Mouse (Mus musculus) leukemia stem cell, adult 10-12 weeks (primary cell): ENCODE results near the gene Wdr83. TPM values are rescaled to one million over a fixed set of nuclear protein-coding genes. Genes with fewer than 3 reads are reported as not detected.

Experiments
- polyA plus RNA-seq: library from polyadenylated mRNA; stranded (reverse); fragments of >175 nt; gene quantifications from 2 replicates; pipeline ENCODE4 v1.2.3, GENCODE M21; 2012; ENCODE audit warnings: low replicate concordance

Gene Wdr83
- polyA plus RNA-seq: 6.1 and 19.9 TPM in 2 replicates

DNA sequence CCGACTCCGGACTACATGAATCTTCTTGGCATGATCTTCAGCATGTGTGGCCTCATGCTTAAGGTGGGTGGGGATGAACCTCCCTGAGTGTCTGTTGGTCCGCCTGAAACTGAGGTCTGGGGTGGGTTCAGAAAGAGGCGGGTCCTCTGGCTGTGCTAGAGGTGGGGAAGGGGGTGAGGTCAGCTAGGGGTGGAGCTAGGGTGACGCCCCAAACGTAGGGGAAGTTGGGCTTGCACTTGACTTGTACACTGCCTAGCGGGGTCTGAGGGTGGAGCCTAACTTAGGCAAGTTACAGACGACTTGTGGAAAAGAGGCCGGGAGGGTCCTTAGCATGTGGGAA lies at the start of gene Wdr83:
TSS of gene Wdr83 (minus strand) at position 91 of the 340 bp plus-strand sequence.

GRCm38 (mm10) chr8:85122995-85123394 lies 41.9 kb upstream of the Wdr83 start, which contains the start of gene Zfp791:
TSS of gene Zfp791 (minus strand) at chr8:85123095.

GRCm38 (mm10) chr8:85083108-85083813 lies 2.2 kb upstream of the Wdr83 start, which contains the start of gene Man2b1:
TSS of gene Man2b1 (plus strand) at chr8:85083270.

DNA sequence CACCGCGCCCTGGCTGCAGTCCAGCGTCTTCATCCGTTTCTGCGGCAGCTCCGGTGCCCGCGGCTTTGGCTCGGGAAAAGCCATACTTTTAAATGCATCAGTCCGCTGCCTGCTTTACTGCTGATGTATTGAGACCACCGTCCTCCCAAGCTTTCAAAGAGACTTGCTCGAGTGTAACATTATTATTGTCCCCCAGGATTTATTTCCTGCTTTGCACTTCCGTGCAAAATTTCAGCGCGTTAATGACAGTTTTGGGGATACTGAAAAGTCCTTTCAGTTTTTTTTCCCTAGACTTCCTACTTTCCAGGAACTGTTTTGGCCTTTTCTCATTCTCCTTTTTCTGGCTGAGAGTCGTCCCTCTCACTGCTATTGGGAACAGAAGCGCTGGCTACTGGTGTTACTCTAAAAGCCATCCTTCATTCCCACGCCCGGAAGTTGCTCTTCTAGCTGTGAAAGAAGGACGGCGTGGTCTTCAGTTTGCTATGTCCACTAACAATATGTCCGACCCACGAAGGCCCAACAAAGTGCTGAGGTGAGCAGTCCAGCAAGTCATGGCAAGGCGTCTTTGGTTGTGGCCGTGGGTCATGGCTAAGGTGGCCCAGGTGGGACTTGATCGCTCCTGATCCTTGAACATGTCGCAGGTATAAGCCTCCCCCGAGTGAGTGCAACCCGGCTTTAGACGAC lies 432 bp downstream of the Wdr83 start, which contains the start of gene Wdr83os:
TSS of gene Wdr83os (plus strand) at position 209 of the 684 bp plus-strand sequence.

DNA sequence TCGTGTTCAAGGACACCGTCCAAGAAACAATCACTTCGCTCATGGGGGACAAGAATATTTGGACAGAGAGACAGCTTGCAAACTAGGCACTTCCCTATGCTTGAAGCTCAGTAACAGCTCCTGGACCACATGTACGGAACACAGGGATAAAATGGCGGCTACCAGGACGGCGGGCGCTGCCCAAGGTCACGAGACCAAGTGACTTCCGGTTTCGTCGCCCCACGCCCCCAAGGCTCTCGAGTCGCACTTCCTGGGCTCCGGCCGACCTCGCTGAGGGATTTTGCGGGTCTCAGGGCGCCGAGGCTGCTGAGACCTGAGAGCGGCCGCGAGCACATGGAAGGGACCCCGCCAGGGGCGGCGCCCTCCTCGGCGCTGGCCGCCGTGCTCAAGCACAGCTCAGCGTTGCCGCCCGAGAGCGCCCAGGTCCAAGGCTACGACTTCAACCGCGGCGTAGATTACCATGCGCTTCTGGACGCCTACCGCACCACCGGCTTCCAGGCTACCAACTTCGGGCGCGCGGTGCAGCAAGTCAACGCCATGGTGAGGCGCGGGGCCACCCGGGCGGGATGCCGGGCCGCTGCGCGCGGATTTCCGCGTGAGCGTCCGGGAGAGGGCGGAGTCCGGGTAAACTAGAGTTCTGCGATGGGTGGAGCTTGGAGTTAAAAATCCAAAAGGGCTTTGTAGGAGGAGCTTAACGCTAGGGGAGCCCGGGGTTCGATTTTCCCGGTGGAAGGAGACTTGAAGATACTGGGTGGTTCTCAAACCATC lies 9.4 kb downstream of the Wdr83 start, which contains the start of gene Dhps:
TSS of gene Dhps (plus strand) at position 244 of the 768 bp plus-strand sequence.

GRCm38 (mm10) chr8:85067982-85068381 lies 13.1 kb downstream of the Wdr83 start, which contains the start of gene Gm5741:
TSS of gene Gm5741 (minus strand) at chr8:85067982.

DNA sequence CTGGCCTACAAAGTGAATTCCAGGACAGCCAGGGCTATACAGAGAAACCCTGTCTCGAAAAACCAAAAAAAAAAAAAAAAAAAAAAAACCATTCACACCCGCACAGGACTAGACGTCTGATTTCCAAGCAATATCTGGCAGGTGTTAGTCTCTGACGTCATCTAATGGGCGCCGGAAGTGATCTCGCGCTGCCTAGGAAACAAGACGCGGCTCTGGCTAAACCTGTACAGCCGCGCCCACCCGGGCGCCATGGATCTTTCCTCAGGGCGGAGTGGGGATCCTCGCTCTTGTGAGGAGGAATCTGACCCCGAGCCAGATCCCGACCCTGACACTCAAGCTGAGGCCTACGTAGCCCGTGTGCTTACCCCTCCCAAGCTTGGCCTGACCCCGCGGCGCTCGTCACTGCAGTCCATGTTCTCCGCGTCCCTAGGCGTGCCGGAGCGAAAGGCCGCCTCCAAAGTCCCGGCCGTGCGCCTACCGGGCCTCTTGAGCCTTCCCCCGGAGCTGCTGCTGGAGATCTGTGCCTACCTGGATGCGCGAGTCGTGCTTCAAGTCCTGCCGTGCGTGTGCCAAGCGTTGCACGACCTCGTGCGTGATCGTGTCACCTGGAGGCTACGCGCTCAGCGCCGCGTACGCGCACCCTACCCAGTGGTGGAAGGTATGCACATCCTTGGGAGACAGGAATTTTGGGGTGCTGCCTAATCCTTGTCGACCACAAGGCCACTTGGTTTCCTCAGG lies 21.1 kb downstream of the Wdr83 start, which contains the start of gene Fbxw9:
TSS of gene Fbxw9 (plus strand) at position 177 of the 738 bp plus-strand sequence.

GRCm38 (mm10) chr8:85036718-85037365 lies 44.3 kb downstream of the Wdr83 start, which contains the start of gene Tnpo2:
TSS of gene Tnpo2 (plus strand) at chr8:85036915.

GRCm38 (mm10) chr8:85026670-85027515 lies 54.2 kb downstream of the Wdr83 start, which contains the start of gene Trir:
TSS of gene Trir (plus strand) at chr8:85026823.

DNA sequence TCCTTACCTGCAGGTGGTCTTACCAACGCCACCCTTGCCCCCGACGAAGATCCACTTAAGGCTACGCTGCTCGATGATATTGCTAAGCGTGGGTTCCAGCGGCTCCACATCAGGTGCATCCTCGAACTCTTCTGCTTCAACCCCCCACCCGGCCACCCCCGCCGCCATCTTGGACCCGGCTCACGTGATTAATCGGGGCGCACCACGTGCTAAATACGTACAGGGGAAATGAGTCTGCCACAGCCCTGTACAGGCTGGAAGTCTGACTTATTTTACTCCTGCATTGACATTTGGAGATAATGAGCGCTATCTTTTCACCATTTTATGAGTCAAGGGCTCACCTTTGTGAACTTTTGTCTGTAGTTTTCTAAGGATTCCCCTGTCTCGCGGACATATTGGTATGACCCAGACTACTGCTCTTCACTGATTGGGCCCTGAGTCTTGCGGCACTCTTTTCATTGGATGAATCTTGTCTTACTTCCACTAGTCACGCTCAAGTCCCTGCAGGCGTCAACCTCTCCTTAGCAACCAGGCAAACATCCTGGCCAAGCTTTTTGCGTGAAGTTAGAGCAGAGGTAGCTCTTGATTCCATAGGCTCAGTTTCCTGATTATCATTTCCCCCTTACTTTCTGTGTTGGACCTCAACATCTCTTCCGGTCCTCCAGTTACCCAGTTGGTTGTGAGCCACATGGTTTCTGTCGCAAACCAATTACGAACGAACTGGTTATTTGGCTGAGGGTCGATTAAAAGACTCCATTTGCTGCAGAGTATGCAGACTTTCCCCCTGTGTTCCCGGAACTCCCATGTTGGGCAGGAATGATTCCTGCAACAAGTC lies 55.8 kb downstream of the Wdr83 start, which contains the start of gene Asna1:
TSS of gene Asna1 (minus strand) at position 184 of the 835 bp plus-strand sequence.

Other genes starting within 250 kb of the Wdr83 start
- gene Gadd45gip1, start 249.8 kb downstream of the Wdr83 start, polyA plus RNA-seq: 50.6 and 92.7 TPM in 2 replicates
- gene Rad23a, start 240.6 kb downstream of the Wdr83 start, polyA plus RNA-seq: 1,135 and 1,429 TPM in 2 replicates
- gene Calr, start 234.4 kb downstream of the Wdr83 start, polyA plus RNA-seq: 243 and 806 TPM in 2 replicates
- 41.5 and 103 TPM in 2 replicates for gene Farsa, start 224.3 kb downstream of the Wdr83 start, polyA plus RNA-seq
- gene Syce2, start 209.2 kb downstream of the Wdr83 start, polyA plus RNA-seq: 58.0 and 82.4 TPM in 2 replicates
- gene Gcdh, start 187.4 kb downstream of the Wdr83 start, polyA plus RNA-seq: 47.9 and 84.2 TPM in 2 replicates
- gene Klf1, start 179.4 kb downstream of the Wdr83 start, polyA plus RNA-seq: 1,095 and 1,669 TPM in 2 replicates
- gene Dnase2a, start 172.7 kb downstream of the Wdr83 start, polyA plus RNA-seq: 14.5 and 50.4 TPM in 2 replicates
- 0.66 and 1.1 TPM in 2 replicates for gene Mast1, start 143.9 kb downstream of the Wdr83 start, polyA plus RNA-seq
- gene Rtbdn, start 134.3 kb downstream of the Wdr83 start, polyA plus RNA-seq: not detected in 2 replicates
- not detected in 2 replicates for gene Gm49661, start 111.9 kb downstream of the Wdr83 start, polyA plus RNA-seq
- gene Prdx2, start 111.7 kb downstream of the Wdr83 start, polyA plus RNA-seq: 98.3 and 368 TPM in 2 replicates
- gene Rnaseh2a, start 111.5 kb downstream of the Wdr83 start, polyA plus RNA-seq: 523 and 1,249 TPM in 2 replicates
- gene Junb, start 102.6 kb downstream of the Wdr83 start, polyA plus RNA-seq: 244 and 401 TPM in 2 replicates
- 8.4 and 10.8 TPM in 2 replicates for gene Hook2, start 90.7 kb downstream of the Wdr83 start, polyA plus RNA-seq
- 0.15 TPM in 1 of 2 replicates, not detected in the other for gene Best2, start 66.8 kb downstream of the Wdr83 start, polyA plus RNA-seq
- gene Asna1, start 56.0 kb downstream of the Wdr83 start, polyA plus RNA-seq: 115 and 306 TPM in 2 replicates
- 189 and 354 TPM in 2 replicates for gene Trir, start 54.5 kb downstream of the Wdr83 start, polyA plus RNA-seq
- 9.4 and 25.7 TPM in 2 replicates for gene Tnpo2, start 44.4 kb downstream of the Wdr83 start, polyA plus RNA-seq
- 8.5 and 14.5 TPM in 2 replicates for gene Fbxw9, start 21.3 kb downstream of the Wdr83 start, polyA plus RNA-seq
- gene Gm5741, start 13.3 kb downstream of the Wdr83 start, polyA plus RNA-seq: not detected in 2 replicates
- 54.9 and 75.7 TPM in 2 replicates for gene Dhps, start 9.5 kb downstream of the Wdr83 start, polyA plus RNA-seq
- gene Wdr83os, start 566 bp downstream of the Wdr83 start, polyA plus RNA-seq: 2.5 and 39.0 TPM in 2 replicates
- 2.8 and 9.6 TPM in 2 replicates for gene Man2b1, start 2.0 kb upstream of the Wdr83 start, polyA plus RNA-seq
- 0.08 TPM in 1 of 2 replicates, not detected in the other for gene Zfp791, start 41.8 kb upstream of the Wdr83 start, polyA plus RNA-seq
- gene Cks1brt, start 70.6 kb upstream of the Wdr83 start, polyA plus RNA-seq: not detected in 2 replicates
- gene Olfr371, start 144.7 kb upstream of the Wdr83 start, polyA plus RNA-seq: not detected in 2 replicates
- gene Orc6, start 218.3 kb upstream of the Wdr83 start, polyA plus RNA-seq: 1.2 and 8.4 TPM in 2 replicates
- gene Vps35, start 218.5 kb upstream of the Wdr83 start, polyA plus RNA-seq: 0.91 and 9.3 TPM in 2 replicates